Mouse (Mus musculus) liver, adult 2 months (tissue): ENCODE data around the gene Cwh43.

Experiments used
- CTCF ChIP-seq: fragments of 200-500 bp; IDR thresholded peaks from 2 replicates; pipeline ENCODE4 v1.5.1; 2011; ENCODE audit warnings: low read depth, low read length, control low read depth
- POLR2A ChIP-seq: fragments of 200-500 bp; IDR thresholded peaks from 2 replicates; pipeline ENCODE4 v1.6.1; 2011; ENCODE audit warnings: low read length, control low read depth; ENCODE audit not compliant: insufficient read depth; ENCODE audit errors: extremely low read depth

- TF ChIP-seq CTCF (no peak), POLR2A (no peak)
Measured at GRCm38 (mm10) chr5:73442176-73442575, 36.3 kb downstream of the Cwh43 start.
